Mouse (Mus musculus) intestine, embryonic 16.5 days (tissue): ENCODE results near the gene Hesx1. TPM values are rescaled to one million over a fixed set of nuclear protein-coding genes. Genes with fewer than 3 reads are reported as not detected.

ENCODE experiments used
- ATAC-seq: fragments of 200-750 bp; cut with Nextera tagmentation; 2 replicates; pipeline ENCODE4 v1.8.0; 2017; ENCODE audit warnings: moderate TSS enrichment, moderate library complexity
- H3K27ac ChIP-seq: fragments of 300-500 bp; sonication (generic); 2 replicates; pipeline ENCODE4 v1.5.1; 2014; ENCODE audit warnings: mild to moderate bottlenecking, low read length
- H3K27me3 ChIP-seq: fragments of 300-500 bp; sonication (generic); replicated peaks from 2 replicates; pipeline ENCODE4 v1.6.1; 2014; ENCODE audit warnings: low read length, control low read depth, mixed read lengths; ENCODE audit not compliant: control insufficient read depth, insufficient read depth
- H3K36me3 ChIP-seq: fragments of 300-500 bp; sonication (generic); 2 replicates; pipeline ENCODE4 v1.6.1; 2014; ENCODE audit warnings: low read length, control low read depth; ENCODE audit not compliant: control insufficient read depth, insufficient read depth
- H3K4me1 ChIP-seq: fragments of 300-500 bp; sonication (generic); 2 replicates; pipeline ENCODE4 v1.6.1; 2014; ENCODE audit warnings: low read length, control low read depth, mixed read lengths; ENCODE audit not compliant: control insufficient read depth, insufficient read depth
- H3K4me2 ChIP-seq: fragments of 300-500 bp; sonication (generic); 2 replicates; pipeline ENCODE4 v1.6.1; 2014; ENCODE audit warnings: low read depth, low read length, control low read depth
- H3K4me3 ChIP-seq: fragments of 300-500 bp; sonication (generic); 2 replicates; pipeline ENCODE4 v1.5.1; 2014; ENCODE audit warnings: mild to moderate bottlenecking, low read length
- H3K9ac ChIP-seq: fragments of 300-500 bp; sonication (generic); 2 replicates; pipeline ENCODE4 v1.6.1; 2014; ENCODE audit warnings: low read depth, low read length
- H3K9me3 ChIP-seq: fragments of 300-500 bp; sonication (generic); 2 replicates; pipeline ENCODE4 v1.6.1; 2016; ENCODE audit warnings: low read length, control low read depth; ENCODE audit not compliant: control insufficient read depth
- WGBS: fragments of 180-500 bp; shearing (Covaris S2); extraction: QIAGEN DNeasy Blood & Tissue Kit; methylation state at CpG from one replicate; pipeline ENCODE4 v1.1.7; 2014; 5-methylcytosine and 5-hydroxymethylcytosine counted together
- polyA plus RNA-seq: library from polyadenylated mRNA; unstranded; fragments of >200 nt; fragmentation: Nextera tagmentation; extraction: Ambion mirVana; gene quantifications from 2 replicates; pipeline ENCODE4 v1.2.1, GENCODE M21; 2015

Gene Hesx1
- polyA plus RNA-seq, 1 experiment from 2014 or later = 0.42 TPM

GRCm38 (mm10) chr14:27000386-27000785, 6.2 kb downstream of the Hesx1 start:
- no peak overlapping the region for H3K4me2 ChIP-seq
- no peak overlapping the region for H3K9ac ChIP-seq
- ATAC-seq = no peak
- H3K4me1 ChIP-seq = no peaks in the 10 kb centered on the region
- H3K9me3 ChIP-seq = no peaks in the 10 kb centered on the region
- no peak overlapping the region for H3K4me3 ChIP-seq
- H3K27me3 ChIP-seq = no peaks in the 10 kb centered on the region
- no peak overlapping the region for H3K27ac ChIP-seq
- no peaks in the 10 kb centered on the region for H3K36me3 ChIP-seq
- 8% methylated on average over 11 of the region's 11 CpGs for WGBS

GRCm38 (mm10) chr14:27004906-27005305, 10.7 kb downstream of the Hesx1 start:
- H3K4me2 ChIP-seq = no peak overlapping the region
- no peak overlapping the region for H3K9ac ChIP-seq
- no peaks in the 10 kb centered on the region for H3K27me3 ChIP-seq
- H3K9me3 ChIP-seq = no peaks in the 10 kb centered on the region
- H3K36me3 ChIP-seq = no peaks in the 10 kb centered on the region
- 64% methylated on average over 7 of the region's 7 CpGs for WGBS
- no peak for ATAC-seq
- H3K27ac ChIP-seq = no peak overlapping the region
- no peaks in the 10 kb centered on the region for H3K4me1 ChIP-seq
- H3K4me3 ChIP-seq = no peak overlapping the region

- no peak overlapping the region for H3K9ac ChIP-seq
- H3K4me3 ChIP-seq = no peak overlapping the region
- H3K9me3 ChIP-seq = no peaks in the 10 kb centered on the region
- no peaks in the 10 kb centered on the region for H3K36me3 ChIP-seq
- no peak overlapping the region for H3K4me2 ChIP-seq
- H3K27me3 ChIP-seq = no peaks in the 10 kb centered on the region
- 42% methylated on average over 6 of the region's 6 CpGs for WGBS
- no peak for ATAC-seq
- no peak overlapping the region for H3K27ac ChIP-seq
- no peaks in the 10 kb centered on the region for H3K4me1 ChIP-seq
Measured at GRCm38 (mm10) chr14:27005937-27006336, 11.7 kb downstream of the Hesx1 start.

- Histone ChIP-seq H3K27me3 (no peaks in the 10 kb centered on the region), H3K27ac (no peak overlapping the region), H3K9me3 (no peaks in the 10 kb centered on the region), H3K9ac (no peak overlapping the region), H3K4me2 (no peak overlapping the region), H3K4me3 (no peak overlapping the region), H3K4me1 (no peaks in the 10 kb centered on the region), H3K36me3 (no peaks in the 10 kb centered on the region)
- no peak for ATAC-seq
- 74% methylated on average over 5 of the region's 5 CpGs for WGBS
Measured at GRCm38 (mm10) chr14:27011561-27011960, 17.3 kb downstream of the Hesx1 start.

- Histone ChIP-seq H3K4me3 (no peak overlapping the region), H3K27ac (no peak overlapping the region), H3K4me2 (no peak overlapping the region), H3K9me3 (no peaks in the 10 kb centered on the region), H3K36me3 (no peaks in the 10 kb centered on the region), H3K9ac (no peak overlapping the region), H3K4me1 (no peaks in the 10 kb centered on the region), H3K27me3 (no peaks in the 10 kb centered on the region)
- 45% methylated on average over 4 of the region's 4 CpGs for WGBS
- no peak for ATAC-seq
Measured at GRCm38 (mm10) chr14:27013658-27014057, 19.4 kb downstream of the Hesx1 start.

GRCm38 (mm10) chr14:27017936-27018335, 23.7 kb downstream of the Hesx1 start:
- Histone ChIP-seq H3K9ac (no peak overlapping the region), H3K4me1 (no peaks in the 10 kb centered on the region), H3K27ac (no peak overlapping the region), H3K27me3 (no peaks in the 10 kb centered on the region), H3K9me3 (no peaks in the 10 kb centered on the region), H3K4me2 (no peak overlapping the region), H3K4me3 (no peak overlapping the region), H3K36me3 (no peaks in the 10 kb centered on the region)
- no peak for ATAC-seq
- 89% methylated on average over 2 of the region's 2 CpGs for WGBS

GRCm38 (mm10) chr14:27019850-27020249, 25.6 kb downstream of the Hesx1 start:
- WGBS = 79% methylated on average over 14 of the region's 14 CpGs
- no peaks in the 10 kb centered on the region for H3K9me3 ChIP-seq
- ATAC-seq = no peak
- no peak overlapping the region for H3K27ac ChIP-seq
- no peaks in the 10 kb centered on the region for H3K27me3 ChIP-seq
- no peak overlapping the region for H3K9ac ChIP-seq
- no peaks in the 10 kb centered on the region for H3K36me3 ChIP-seq
- no peak overlapping the region for H3K4me2 ChIP-seq
- H3K4me3 ChIP-seq = no peak overlapping the region
- H3K4me1 ChIP-seq = no peaks in the 10 kb centered on the region

- Histone ChIP-seq H3K27ac (no peak overlapping the region), H3K27me3 (no peaks in the 10 kb centered on the region), H3K4me2 (no peak overlapping the region), H3K4me1 (no peaks in the 10 kb centered on the region), H3K9me3 (no peaks in the 10 kb centered on the region), H3K9ac (no peak overlapping the region), H3K36me3 (no peaks in the 10 kb centered on the region), H3K4me3 (no peak overlapping the region)
- WGBS = 44% methylated on average over 11 of the region's 11 CpGs
- no peak for ATAC-seq
Measured at GRCm38 (mm10) chr14:27022876-27023275, 28.7 kb downstream of the Hesx1 start.

GRCm38 (mm10) chr14:27024664-27025063, 30.4 kb downstream of the Hesx1 start:
- Histone ChIP-seq H3K9me3 (no peaks in the 10 kb centered on the region), H3K27me3 (no peaks in the 10 kb centered on the region), H3K4me2 (no peak overlapping the region), H3K36me3 (no peaks in the 10 kb centered on the region), H3K4me1 (no peaks in the 10 kb centered on the region), H3K4me3 (no peak overlapping the region), H3K9ac (no peak overlapping the region), H3K27ac (no peak overlapping the region)
- no peak for ATAC-seq
- WGBS = 69% methylated on average over 4 of the region's 4 CpGs

GRCm38 (mm10) chr14:27029771-27030173, 35.6 kb downstream of the Hesx1 start:
- Histone ChIP-seq H3K4me2 (no peak overlapping the region), H3K36me3 (no peaks in the 10 kb centered on the region), H3K9me3 (no peaks in the 10 kb centered on the region), H3K4me1 (no peaks in the 10 kb centered on the region), H3K27me3 (no peaks in the 10 kb centered on the region), H3K4me3 (no peak overlapping the region), H3K9ac (no peak overlapping the region), H3K27ac (no peak overlapping the region)
- peak; percentile 26; the same call in 1 of the 2 replicates for ATAC-seq
- 2% methylated on average over 15 of the region's 15 CpGs for WGBS
